Mouse (Mus musculus): ENCODE results near the gene Lsm2. TPM values are rescaled to one million over a fixed set of nuclear protein-coding genes. Genes with fewer than 3 reads are reported as not detected.

Lsm2 gene
- polyA plus RNA-seq, 1 experiment = 133 TPM

- peaks cover 30% of the 10 kb centered on the region for H3K79me2 ChIP-seq (ENCODE audit: control insufficient read depth, insufficient read depth)
- H3K36me3 ChIP-seq (ENCODE audit: control insufficient read depth, insufficient read depth) = peaks cover 28% of the 10 kb centered on the region
- H3K4me3 ChIP-seq (ENCODE audit: insufficient read depth, poor library complexity, severe bottlenecking) = no peak overlapping the region
- peaks cover 22% of the 10 kb centered on the region for H3K79me3 ChIP-seq (ENCODE audit: low read depth)
- peak overlapping the region; percentile 71 for H3ac ChIP-seq (ENCODE audit: control insufficient read depth, insufficient read length, low read depth)
- TF ChIP-seq FOSL1 (IDR thresholded peaks at IDR 0.05; ENCODE audit: insufficient read depth, low read length, poor library complexity, severe bottlenecking) = no peak
- no peak for TF ChIP-seq MYOG (IDR thresholded peaks at IDR 0.05; ENCODE audit: control insufficient read depth, extremely low read depth, insufficient read length)
- no peaks in the 10 kb centered on the region for H3K27me3 ChIP-seq (ENCODE audit: control insufficient read depth, insufficient read depth, insufficient read length)
Observed at GRCm38 (mm10) chr17:34949553-34949969, 32.1 kb upstream of the Lsm2 start.

- no peak for TF ChIP-seq USF1 (IDR thresholded peaks at IDR 0.05; ENCODE audit: low read depth)
- no peak for TF ChIP-seq MYOD1 (IDR thresholded peaks at IDR 0.05; ENCODE audit: control insufficient read depth, insufficient read length, low read depth)
- TF ChIP-seq MAX (IDR thresholded peaks at IDR 0.05) = no peak
- H3K4me3 ChIP-seq (ENCODE audit: insufficient read depth, poor library complexity, severe bottlenecking) = peak overlapping the region; percentile 100
Observed at GRCm38 (mm10) chr17:34950514-34951455, 30.9 kb upstream of the Lsm2 start.

GRCm38 (mm10) chr17:34951636-34952377 lies 29.9 kb upstream of the Lsm2 start:
- TF ChIP-seq MYOG (IDR thresholded peaks at IDR 0.05; ENCODE audit: control insufficient read depth, extremely low read depth, insufficient read length) (no peak), USF1 (IDR thresholded peaks at IDR 0.05; ENCODE audit: low read depth) (peak; percentile 61), FOSL1 (IDR thresholded peaks at IDR 0.05; ENCODE audit: insufficient read depth, low read length, poor library complexity, severe bottlenecking) (no peak)
- Histone ChIP-seq H3K4me3 (ENCODE audit: insufficient read depth, poor library complexity, severe bottlenecking) (peak overlapping the region; percentile 100), H3K36me3 (ENCODE audit: control insufficient read depth, insufficient read depth) (peaks cover 28% of the 10 kb centered on the region), H3K79me3 (ENCODE audit: low read depth) (peaks cover 22% of the 10 kb centered on the region), H3K79me2 (ENCODE audit: control insufficient read depth, insufficient read depth) (peaks cover 30% of the 10 kb centered on the region), H3ac (ENCODE audit: control insufficient read depth, insufficient read length, low read depth) (peak overlapping the region; percentile 97), H3K27me3 (ENCODE audit: control insufficient read depth, insufficient read depth, insufficient read length) (no peaks in the 10 kb centered on the region)

More at GRCm38 (mm10) chr17:34950514-34951455, 30.9 kb upstream of the Lsm2 start:
- H3K36me3 ChIP-seq (ENCODE audit: control insufficient read depth, insufficient read depth) = peaks cover 28% of the 10 kb centered on the region
- H3K79me2 ChIP-seq (ENCODE audit: control insufficient read depth, insufficient read depth) = peaks cover 30% of the 10 kb centered on the region
- no peaks in the 10 kb centered on the region for H3K27me3 ChIP-seq (ENCODE audit: control insufficient read depth, insufficient read depth, insufficient read length)
- peaks cover 22% of the 10 kb centered on the region for H3K79me3 ChIP-seq (ENCODE audit: low read depth)
- H3ac ChIP-seq (ENCODE audit: control insufficient read depth, insufficient read length, low read depth) = peak overlapping the region; percentile 97

GRCm38 (mm10) chr17:34952378-34953040 lies 29.2 kb upstream of the Lsm2 start:
- H3K79me3 ChIP-seq (ENCODE audit: low read depth) = peaks cover 22% of the 10 kb centered on the region
- no peaks in the 10 kb centered on the region for H3K27me3 ChIP-seq (ENCODE audit: control insufficient read depth, insufficient read depth, insufficient read length)
- peak overlapping the region; percentile 100 for H3K4me3 ChIP-seq (ENCODE audit: insufficient read depth, poor library complexity, severe bottlenecking)
- H3K79me2 ChIP-seq (ENCODE audit: control insufficient read depth, insufficient read depth) = peaks cover 30% of the 10 kb centered on the region
- peak overlapping the region; percentile 97 for H3ac ChIP-seq (ENCODE audit: control insufficient read depth, insufficient read length, low read depth)
- TF ChIP-seq FOSL1 (IDR thresholded peaks at IDR 0.05; ENCODE audit: insufficient read depth, low read length, poor library complexity, severe bottlenecking) = no peak
- TF ChIP-seq MYOG (IDR thresholded peaks at IDR 0.05; ENCODE audit: control insufficient read depth, extremely low read depth, insufficient read length) = no peak
- no peak for TF ChIP-seq CEBPB (IDR thresholded peaks at IDR 0.05; ENCODE audit: low read depth)
- peak; percentile 12 for TF ChIP-seq USF1 (IDR thresholded peaks at IDR 0.05; ENCODE audit: low read depth)
- no peak for TF ChIP-seq MYOD1 (IDR thresholded peaks at IDR 0.05; ENCODE audit: control insufficient read depth, insufficient read length, low read depth)
- peak; percentile 97 for TF ChIP-seq MAX (IDR thresholded peaks at IDR 0.05)
- TF ChIP-seq CTCF (IDR thresholded peaks at IDR 0.05; ENCODE audit: control insufficient read depth, insufficient read depth, insufficient read length) = peak; percentile 19
- peaks cover 28% of the 10 kb centered on the region for H3K36me3 ChIP-seq (ENCODE audit: control insufficient read depth, insufficient read depth)

- Histone ChIP-seq H3K27me3 (ENCODE audit: control insufficient read depth, insufficient read depth, insufficient read length) (no peaks in the 10 kb centered on the region), H3K4me3 (ENCODE audit: insufficient read depth, poor library complexity, severe bottlenecking) (peak overlapping the region; percentile 100), H3ac (ENCODE audit: control insufficient read depth, insufficient read length, low read depth) (no peak overlapping the region), H3K79me2 (ENCODE audit: control insufficient read depth, insufficient read depth) (peaks cover 30% of the 10 kb centered on the region), H3K36me3 (ENCODE audit: control insufficient read depth, insufficient read depth) (peaks cover 28% of the 10 kb centered on the region), H3K79me3 (ENCODE audit: low read depth) (peaks cover 22% of the 10 kb centered on the region)
- TF ChIP-seq CEBPB (IDR thresholded peaks at IDR 0.05; ENCODE audit: low read depth) = no peak
- TF ChIP-seq MYOD1 (IDR thresholded peaks at IDR 0.05; ENCODE audit: control insufficient read depth, insufficient read length, low read depth) = no peak
- TF ChIP-seq MYOG (IDR thresholded peaks at IDR 0.05; ENCODE audit: control insufficient read depth, extremely low read depth, insufficient read length) = no peak
- no peak for TF ChIP-seq FOSL1 (IDR thresholded peaks at IDR 0.05; ENCODE audit: insufficient read depth, low read length, poor library complexity, severe bottlenecking)
- TF ChIP-seq USF1 (IDR thresholded peaks at IDR 0.05; ENCODE audit: low read depth) = no peak
- no peak for TF ChIP-seq CTCF (IDR thresholded peaks at IDR 0.05; ENCODE audit: control insufficient read depth, insufficient read depth, insufficient read length)
- no peak for TF ChIP-seq MAX (IDR thresholded peaks at IDR 0.05)
Observed at GRCm38 (mm10) chr17:34953258-34953657, 28.4 kb upstream of the Lsm2 start.

Data from C2C12 (cell line).